Mouse (Mus musculus): ENCODE measurements around the gene Arih1.

- TF ChIP-seq CTCF (IDR thresholded peaks at IDR 0.05; ENCODE audit: low read depth): no peak
- TF ChIP-seq EP300 (IDR thresholded peaks at IDR 0.05; ENCODE audit: low read depth): no peak
Measured at GRCm38 (mm10) chr9:59508146-59508545, 21.7 kb upstream of the Arih1 start.
